Mouse (Mus musculus): Measurements from ENCODE around the gene Vsig8.

DNA sequence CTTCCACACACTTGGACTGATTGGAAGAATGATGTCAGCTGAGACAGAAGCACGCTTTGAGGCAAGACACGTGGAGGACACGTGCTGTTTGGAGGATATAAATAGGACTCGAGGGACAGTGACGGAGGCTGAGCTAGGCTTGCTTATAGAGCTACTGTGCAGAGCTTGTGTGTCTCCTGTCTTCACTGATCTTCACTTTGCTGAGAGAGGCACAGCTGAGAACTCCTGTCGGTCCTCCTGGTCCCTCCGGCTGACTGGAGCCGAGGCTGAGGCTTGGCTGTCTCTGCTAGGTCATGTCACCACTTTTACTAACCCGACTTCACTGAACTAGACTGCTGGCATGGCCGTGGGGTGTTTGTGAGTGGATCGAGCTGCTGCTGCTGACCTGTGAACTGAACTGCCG, 32.0 kb upstream of the Vsig8 start:
- TF ChIP-seq REST (IDR thresholded peaks at IDR 0.05; ENCODE audit: insufficient read depth, insufficient read length) (no peak), E2F4 (IDR thresholded peaks at IDR 0.05; ENCODE audit: insufficient read depth) (no peak), POLR2A (IDR thresholded peaks at IDR 0.05; ENCODE audit: insufficient read length, low read depth) (no peak), TCF12 (IDR thresholded peaks at IDR 0.05; ENCODE audit: insufficient read depth, poor library complexity, severe bottlenecking) (no peak), TCF3 (IDR thresholded peaks at IDR 0.05; ENCODE audit: insufficient read length, low read depth) (no peak), USF1 (IDR thresholded peaks at IDR 0.05; ENCODE audit: low read depth) (no peak)
